Mouse (Mus musculus): ENCODE measurements around the gene Olfr1283. TPM values are rescaled to one million over a fixed set of nuclear protein-coding genes. Genes with fewer than 3 reads are reported as not detected.

Olfr1283 gene
- not detected for polyA plus RNA-seq (2017; shearing (Covaris generic))

GRCm38 (mm10) chr2:111366490-111366889, at the start of gene Olfr1283:
Olfr1283 (plus strand) TSS chr2:111366790.

GRCm38 (mm10) chr2:111326220-111326619, 40.4 kb upstream of the Olfr1283 start, which contains the start of gene Olfr1281:
Olfr1281 (plus strand) TSS chr2:111326520.

GRCm38 (mm10) chr2:111335976-111336375, 30.6 kb upstream of the Olfr1283 start, which contains the start of gene Olfr1282:
Olfr1282 (minus strand) TSS chr2:111336076.

GRCm38 (mm10) chr2:111375222-111375621, 8.6 kb downstream of the Olfr1283 start, which contains the start of gene Olfr1284:
Olfr1284 (plus strand) TSS chr2:111375522.

Other genes with a start within 250 kb of the Olfr1283 start
- gene Gm15130, start 213.9 kb upstream of the Olfr1283 start, polyA plus RNA-seq (2017; shearing (Covaris generic)), result not detected
- gene 4930430A15Rik, start 137.2 kb upstream of the Olfr1283 start, polyA plus RNA-seq (2017; shearing (Covaris generic)), result not detected
- not detected for gene Olfr1275, start 131.5 kb upstream of the Olfr1283 start, polyA plus RNA-seq (2017; shearing (Covaris generic))
- gene Olfr1276, start 112.3 kb upstream of the Olfr1283 start, polyA plus RNA-seq (2017; shearing (Covaris generic)), result not detected
- not detected for gene Olfr1277, start 92.7 kb upstream of the Olfr1283 start, polyA plus RNA-seq (2017; shearing (Covaris generic))
- not detected for gene Olfr1278, start 76.7 kb upstream of the Olfr1283 start, polyA plus RNA-seq (2017; shearing (Covaris generic))
- gene Olfr1279, start 66.2 kb upstream of the Olfr1283 start, polyA plus RNA-seq (2017; shearing (Covaris generic)), result not detected
- not detected for gene Olfr1280, start 52.8 kb upstream of the Olfr1283 start, polyA plus RNA-seq (2017; shearing (Covaris generic))
- gene Olfr1281, start 40.3 kb upstream of the Olfr1283 start, polyA plus RNA-seq (2017; shearing (Covaris generic)), result not detected
- gene Olfr1282, start 30.7 kb upstream of the Olfr1283 start, polyA plus RNA-seq (2017; shearing (Covaris generic)), result not detected
- gene Olfr1284, start 8.7 kb downstream of the Olfr1283 start, polyA plus RNA-seq (2017; shearing (Covaris generic)), result not detected
- gene Olfr1286, start 56.3 kb downstream of the Olfr1283 start, polyA plus RNA-seq (2017; shearing (Covaris generic)), result not detected
- not detected for gene Olfr1287, start 82.4 kb downstream of the Olfr1283 start, polyA plus RNA-seq (2017; shearing (Covaris generic))
- gene Olfr1288, start 107.3 kb downstream of the Olfr1283 start, polyA plus RNA-seq (2017; shearing (Covaris generic)), result not detected
- not detected for gene Olfr1289, start 114.0 kb downstream of the Olfr1283 start, polyA plus RNA-seq (2017; shearing (Covaris generic))
- not detected for gene Olfr1290, start 127.0 kb downstream of the Olfr1283 start, polyA plus RNA-seq (2017; shearing (Covaris generic))
- 0.11 TPM for gene Olfr1291-ps1, start 130.4 kb downstream of the Olfr1283 start, polyA plus RNA-seq (2017; shearing (Covaris generic))
- gene Olfr1293-ps, start 158.4 kb downstream of the Olfr1283 start, polyA plus RNA-seq (2017; shearing (Covaris generic)), result 0.11 TPM
- not detected for gene Olfr1294, start 173.5 kb downstream of the Olfr1283 start, polyA plus RNA-seq (2017; shearing (Covaris generic))
- gene Olfr1295, start 202.9 kb downstream of the Olfr1283 start, polyA plus RNA-seq (2017; shearing (Covaris generic)), result not detected